Mouse (Mus musculus) splenic B cell, adult 2 months (primary cell): ENCODE measurements around the gene Tiam1.

Experiments
- DNase-seq: peaks from one replicate; pipeline ENCODE4 v3.0.0-alpha.2; 2011; ENCODE audit warnings: low read depth, low spot score
- H3K27me3 ChIP-seq: 2 replicates; pipeline ENCODE4 v1.6.1; 2012; ENCODE audit warnings: mild to moderate bottlenecking, low read length, moderate library complexity, mixed read lengths; ENCODE audit not compliant: control insufficient read depth, poor library complexity, insufficient read depth, severe bottlenecking
- H3K36me3 ChIP-seq: 2 replicates; pipeline ENCODE4 v1.6.1; 2012; ENCODE audit warnings: mild to moderate bottlenecking, low read length, moderate library complexity, mixed read lengths; ENCODE audit not compliant: control insufficient read depth, poor library complexity, insufficient read depth, severe bottlenecking

The Tiam1 gene

GRCm38 (mm10) chr16:90035595-90036110 is 107.9 kb downstream of the Tiam1 start:
- DNase-seq, result no peak
- no peaks in the 10 kb centered on the region for H3K27me3 ChIP-seq
- no peaks in the 10 kb centered on the region for H3K36me3 ChIP-seq

- Histone ChIP-seq H3K27me3 (no peaks in the 10 kb centered on the region), H3K36me3 (no peaks in the 10 kb centered on the region)
- DNase-seq, result no peak
Measured at GRCm38 (mm10) chr16:90030355-90030754, 113.2 kb downstream of the Tiam1 start.

- no peak for DNase-seq
Measured at GRCm38 (mm10) chr16:90027886-90028285, 115.7 kb downstream of the Tiam1 start.

DNA sequence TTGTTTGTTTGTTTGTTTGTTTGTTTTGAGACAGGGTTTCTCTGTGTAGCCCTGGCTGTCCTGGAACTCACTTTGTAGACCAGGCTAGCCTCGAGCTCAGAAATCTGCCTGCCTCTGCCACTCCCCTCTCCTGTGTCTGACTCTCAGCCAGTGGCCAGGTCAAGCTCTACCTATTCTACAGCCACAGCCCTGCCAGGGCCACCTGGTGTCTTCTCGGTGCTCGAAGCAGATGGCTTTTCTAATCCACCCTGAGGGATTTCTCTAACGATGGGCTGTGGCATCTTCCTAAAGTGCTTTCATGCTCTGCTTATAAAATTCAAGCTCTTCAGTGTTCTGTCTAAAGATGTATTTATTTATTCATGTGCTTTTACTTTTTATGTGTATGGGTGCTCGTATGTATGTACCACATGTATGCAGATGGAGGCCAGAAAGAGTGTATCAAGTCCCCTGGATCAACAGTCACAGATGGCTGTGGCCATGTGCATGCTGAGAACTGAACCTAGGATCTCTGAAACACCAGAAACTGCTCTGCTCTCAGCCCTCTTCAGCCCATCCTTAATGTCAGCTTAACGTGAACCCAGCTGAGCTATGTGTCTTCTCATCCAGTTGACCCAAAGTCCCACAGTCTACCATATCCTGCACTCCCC is 117.9 kb downstream of the Tiam1 start:
- no peak for DNase-seq
- no peaks in the 10 kb centered on the region for H3K27me3 ChIP-seq
- no peaks in the 10 kb centered on the region for H3K36me3 ChIP-seq

More at GRCm38 (mm10) chr16:90027886-90028285, 115.7 kb downstream of the Tiam1 start:
- no peaks in the 10 kb centered on the region for H3K27me3 ChIP-seq
- no peaks in the 10 kb centered on the region for H3K36me3 ChIP-seq

DNA sequence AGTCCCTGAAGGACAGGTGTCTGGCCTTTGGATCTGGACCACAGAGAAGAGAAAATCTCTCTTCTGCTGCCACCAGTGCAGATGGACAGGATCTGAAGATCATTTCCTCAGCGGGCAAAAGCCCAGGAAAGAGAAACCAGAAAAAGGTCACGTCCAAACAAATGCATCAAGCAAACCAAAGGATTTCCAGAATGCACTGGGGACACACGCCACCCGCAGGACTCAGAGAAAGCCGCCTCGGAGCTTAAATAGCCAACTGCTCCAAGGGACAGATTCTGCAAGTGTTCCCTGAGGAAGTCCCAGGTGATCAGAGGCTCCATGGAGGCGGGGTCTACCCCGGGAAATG is 119.9 kb downstream of the Tiam1 start:
- no peaks in the 10 kb centered on the region for H3K36me3 ChIP-seq
- H3K27me3 ChIP-seq, result no peaks in the 10 kb centered on the region
- no peak for DNase-seq

GRCm38 (mm10) chr16:90022932-90023664 is 120.5 kb downstream of the Tiam1 start:
- H3K27me3 ChIP-seq, result no peaks in the 10 kb centered on the region
- no peaks in the 10 kb centered on the region for H3K36me3 ChIP-seq
- no peak for DNase-seq

GRCm38 (mm10) chr16:90016046-90016445 is 127.5 kb downstream of the Tiam1 start:
- Histone ChIP-seq H3K36me3 (no peaks in the 10 kb centered on the region), H3K27me3 (no peaks in the 10 kb centered on the region)
- DNase-seq, result no peak

GRCm38 (mm10) chr16:90014596-90014995 is 129.0 kb downstream of the Tiam1 start:
- Histone ChIP-seq H3K36me3 (no peaks in the 10 kb centered on the region), H3K27me3 (no peaks in the 10 kb centered on the region)
- no peak for DNase-seq

- no peaks in the 10 kb centered on the region for H3K27me3 ChIP-seq
- DNase-seq, result no peak
- H3K36me3 ChIP-seq, result no peaks in the 10 kb centered on the region
Measured at GRCm38 (mm10) chr16:90011521-90012181, 131.9 kb downstream of the Tiam1 start.

DNA sequence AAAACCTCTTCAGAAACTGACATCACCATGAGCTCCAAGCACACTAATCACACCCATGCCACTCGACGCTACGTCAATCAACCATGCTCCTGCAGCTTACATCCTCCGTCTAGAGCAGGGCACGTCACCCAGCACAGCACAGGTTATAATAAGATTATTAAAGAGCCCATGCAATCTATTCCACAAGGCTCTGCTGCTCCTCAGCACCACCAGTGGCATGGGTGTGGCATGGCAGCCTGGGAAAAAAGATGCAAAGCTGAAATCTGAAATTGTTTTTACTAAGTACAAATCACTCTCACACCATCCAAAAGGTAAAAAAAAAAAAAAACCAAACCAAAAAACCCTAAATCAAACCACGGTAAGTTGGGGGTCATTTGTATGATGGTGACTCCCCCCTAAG is 135.1 kb downstream of the Tiam1 start:
- no peak for DNase-seq
- H3K36me3 ChIP-seq, result no peaks in the 10 kb centered on the region
- H3K27me3 ChIP-seq, result no peaks in the 10 kb centered on the region

GRCm38 (mm10) chr16:90007391-90007977 is 136.1 kb downstream of the Tiam1 start:
- H3K36me3 ChIP-seq, result no peaks in the 10 kb centered on the region
- DNase-seq, result no peak
- H3K27me3 ChIP-seq, result no peaks in the 10 kb centered on the region

DNA sequence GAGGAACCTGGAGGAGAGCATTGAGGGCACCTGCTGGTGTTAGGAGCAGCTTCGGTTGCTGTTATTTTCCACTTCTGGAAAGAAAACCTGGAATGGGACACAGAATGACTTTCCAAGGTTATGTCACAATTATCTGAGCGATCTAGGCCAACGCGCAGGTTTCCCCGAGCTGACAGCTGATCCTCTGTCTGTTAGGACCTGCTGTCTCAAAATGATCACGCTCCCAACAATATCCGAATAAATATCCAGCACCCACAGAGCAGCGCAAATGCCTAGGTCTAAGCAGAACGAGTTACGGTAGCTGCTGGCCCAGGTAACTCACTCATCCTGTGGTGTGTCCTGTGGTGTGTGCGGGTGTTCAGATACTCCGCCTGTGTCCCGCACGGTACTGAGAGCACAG is 140.0 kb downstream of the Tiam1 start:
- no peaks in the 10 kb centered on the region for H3K36me3 ChIP-seq
- H3K27me3 ChIP-seq, result no peaks in the 10 kb centered on the region

GRCm38 (mm10) chr16:89995155-89995554 is 148.4 kb downstream of the Tiam1 start:
- no peaks in the 10 kb centered on the region for H3K36me3 ChIP-seq
- H3K27me3 ChIP-seq, result no peaks in the 10 kb centered on the region
- DNase-seq, result no peak

More for the DNA sequence above, 140.0 kb downstream of the Tiam1 start:
- no peak for DNase-seq

- DNase-seq, result no peak
- no peaks in the 10 kb centered on the region for H3K36me3 ChIP-seq
- no peaks in the 10 kb centered on the region for H3K27me3 ChIP-seq
Measured at GRCm38 (mm10) chr16:89993991-89994825, 149.4 kb downstream of the Tiam1 start.
